Mouse (Mus musculus): ENCODE results near the gene A430033K04Rik. TPM values are rescaled to one million over a fixed set of nuclear protein-coding genes. Genes with fewer than 3 reads are reported as not detected.

The A430033K04Rik gene
- polyA plus RNA-seq, 1 experiment = 0.01 TPM

- Histone ChIP-seq H3K36me3 (ENCODE audit: control insufficient read depth) (no peaks in the 10 kb centered on the region), H3K4me3 (replicated peaks) (no peak overlapping the region), H3K27me3 (ENCODE audit: control insufficient read depth) (no peaks in the 10 kb centered on the region), H3K9me3 (ENCODE audit: control insufficient read depth, low read length) (no peaks in the 10 kb centered on the region), H3K4me1 (ENCODE audit: control insufficient read depth) (no peaks in the 10 kb centered on the region)
- TF ChIP-seq GATA1 (IDR thresholded peaks at IDR 0.05; ENCODE audit: low read length) (no peak), TAL1 (IDR thresholded peaks at IDR 0.05; ENCODE audit: low read length) (no peak)
These were observed 66.6 kb downstream of the A430033K04Rik start for GRCm38 (mm10) chr5:138689254-138689653.

- Histone ChIP-seq H3K4me3 (replicated peaks) (no peak overlapping the region), H3K27me3 (ENCODE audit: control insufficient read depth) (no peaks in the 10 kb centered on the region), H3K9me3 (ENCODE audit: control insufficient read depth, low read length) (no peaks in the 10 kb centered on the region), H3K4me1 (ENCODE audit: control insufficient read depth) (no peaks in the 10 kb centered on the region), H3K36me3 (ENCODE audit: control insufficient read depth) (no peaks in the 10 kb centered on the region)
- TF ChIP-seq GATA1 (IDR thresholded peaks at IDR 0.05; ENCODE audit: low read length) (no peak), TAL1 (IDR thresholded peaks at IDR 0.05; ENCODE audit: low read length) (no peak)
These were observed 70.4 kb downstream of the A430033K04Rik start for GRCm38 (mm10) chr5:138692936-138693570.

GRCm38 (mm10) chr5:138694036-138694435, 71.4 kb downstream of the A430033K04Rik start:
- Histone ChIP-seq H3K9me3 (ENCODE audit: control insufficient read depth, low read length) (no peaks in the 10 kb centered on the region), H3K36me3 (ENCODE audit: control insufficient read depth) (no peaks in the 10 kb centered on the region), H3K27me3 (ENCODE audit: control insufficient read depth) (no peaks in the 10 kb centered on the region), H3K4me1 (ENCODE audit: control insufficient read depth) (no peaks in the 10 kb centered on the region), H3K4me3 (replicated peaks) (no peak overlapping the region)
- TF ChIP-seq GATA1 (IDR thresholded peaks at IDR 0.05; ENCODE audit: low read length) = no peak
- no peak for TF ChIP-seq TAL1 (IDR thresholded peaks at IDR 0.05; ENCODE audit: low read length)

- Histone ChIP-seq H3K4me3 (replicated peaks) (no peak overlapping the region), H3K4me1 (ENCODE audit: control insufficient read depth) (no peaks in the 10 kb centered on the region)
These were observed 72.0 kb downstream of the A430033K04Rik start for GRCm38 (mm10) chr5:138694496-138695167.

GRCm38 (mm10) chr5:138697466-138697865, 74.8 kb downstream of the A430033K04Rik start:
- H3K36me3 ChIP-seq (ENCODE audit: control insufficient read depth) = no peaks in the 10 kb centered on the region
- H3K4me1 ChIP-seq (ENCODE audit: control insufficient read depth) = no peaks in the 10 kb centered on the region
- H3K27me3 ChIP-seq (ENCODE audit: control insufficient read depth) = no peaks in the 10 kb centered on the region
- H3K9me3 ChIP-seq (ENCODE audit: control insufficient read depth, low read length) = no peaks in the 10 kb centered on the region
- no peak overlapping the region for H3K4me3 ChIP-seq (replicated peaks)
- no peak for TF ChIP-seq TAL1 (IDR thresholded peaks at IDR 0.05; ENCODE audit: low read length)
- no peak for TF ChIP-seq GATA1 (IDR thresholded peaks at IDR 0.05; ENCODE audit: low read length)

More at GRCm38 (mm10) chr5:138694496-138695167, 72.0 kb downstream of the A430033K04Rik start:
- no peak for TF ChIP-seq TAL1 (IDR thresholded peaks at IDR 0.05; ENCODE audit: low read length)
- TF ChIP-seq GATA1 (IDR thresholded peaks at IDR 0.05; ENCODE audit: low read length) = no peak
- H3K36me3 ChIP-seq (ENCODE audit: control insufficient read depth) = no peaks in the 10 kb centered on the region
- no peaks in the 10 kb centered on the region for H3K27me3 ChIP-seq (ENCODE audit: control insufficient read depth)
- H3K9me3 ChIP-seq (ENCODE audit: control insufficient read depth, low read length) = no peaks in the 10 kb centered on the region

Other genes with a start within 250 kb of the A430033K04Rik start
- 0.01 TPM in 1 of 2 replicates, not detected in the other for gene Zfp157, start 181.4 kb upstream of the A430033K04Rik start, polyA plus RNA-seq (2012)
- not detected in 2 replicates for gene 1700123K08Rik, start 58.1 kb upstream of the A430033K04Rik start, polyA plus RNA-seq (2012)
- gene Zfp68, start 3.1 kb upstream of the A430033K04Rik start, polyA plus RNA-seq (2012) = 0.05 and 0.06 TPM in 2 replicates
- gene Fam20c, start 131.7 kb downstream of the A430033K04Rik start, polyA plus RNA-seq (2012) = 0.04 and 0.08 TPM in 2 replicates
- gene Gm5294, start 197.2 kb downstream of the A430033K04Rik start, polyA plus RNA-seq (2012) = not detected in 2 replicates